Mouse (Mus musculus) heart, postnatal 14 days (tissue): ENCODE results near the gene Ttc13. TPM values are rescaled to one million over a fixed set of nuclear protein-coding genes. Genes with fewer than 3 reads are reported as not detected.

ENCODE experiments used
- DNase-seq, 2 experiments: peaks; one replicate each; pipeline ENCODE4 v3.0.0; 2021 to 2022
- intact Hi-C: fragments of 180-260 bp; cut with DNase I; formaldehyde crosslinking; loops from one replicate; pipeline ENCODE4 v1.15.1; 2025
- long read RNA-seq, 2 experiments: library from polyadenylated mRNA; stranded (forward); transcript quantifications; one replicate each; pipeline ENCODE4 v2.0.0; 2021
- total RNA-seq, 2 experiments: library from RNA; stranded (reverse); gene quantifications; 2 replicates each; pipeline ENCODE4 v1.2.3; 2021

The Ttc13 gene
- total RNA-seq: 10 to 100 TPM; 19.3 to 19.9 TPM
- long read RNA-seq, experiment 1, transcript Ttc13-203 (21 exons, 3,148 nt): major isoform, 10 of 34 reads
- long read RNA-seq, experiment 1, partial matches to known transcripts: 1 of 34 reads
- long read RNA-seq, experiment 1, other reads (novel, unspliced or antisense): 19 of 34 reads
- long read RNA-seq, experiment 2, transcript Ttc13-203 (21 exons, 3,148 nt): major isoform, 11 of 40 reads
- long read RNA-seq, experiment 2, partial matches to known transcripts: 1 of 40 reads
- long read RNA-seq, experiment 2, other reads (novel, unspliced or antisense): 23 of 40 reads

GRCm38 (mm10) chr8:124721862-124722515, at the start of gene Ttc13, which contains the start of gene Arv1:
Gene Ttc13, minus strand, starts transcription at chr8:124721983.
Gene Arv1, plus strand, starts transcription at chr8:124722139.
- intact Hi-C loops: no loop called here
- DNase-seq: peak; percentile 96 to 97

DNA sequence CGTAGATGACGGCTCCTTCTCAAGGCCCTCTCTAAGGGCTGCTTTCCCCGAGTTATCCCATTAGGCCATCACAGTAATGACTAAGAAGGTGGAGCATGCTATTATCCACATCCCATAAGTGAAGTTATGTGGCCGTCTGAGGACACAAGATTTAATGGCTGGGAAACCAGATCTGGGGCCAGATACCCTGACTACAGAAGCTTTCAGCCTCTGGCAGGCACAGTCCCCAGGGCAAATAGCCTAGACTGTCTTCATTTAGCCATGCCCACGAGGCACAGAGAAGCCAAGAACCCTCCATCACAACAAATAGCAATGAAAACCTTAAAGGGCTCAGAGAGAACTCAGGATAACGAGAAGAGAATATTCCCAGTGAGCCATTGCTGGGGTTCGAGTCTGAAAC, 41.3 kb upstream of the Ttc13 start:
- intact Hi-C loops: no loop called here
- no peak for DNase-seq

DNA sequence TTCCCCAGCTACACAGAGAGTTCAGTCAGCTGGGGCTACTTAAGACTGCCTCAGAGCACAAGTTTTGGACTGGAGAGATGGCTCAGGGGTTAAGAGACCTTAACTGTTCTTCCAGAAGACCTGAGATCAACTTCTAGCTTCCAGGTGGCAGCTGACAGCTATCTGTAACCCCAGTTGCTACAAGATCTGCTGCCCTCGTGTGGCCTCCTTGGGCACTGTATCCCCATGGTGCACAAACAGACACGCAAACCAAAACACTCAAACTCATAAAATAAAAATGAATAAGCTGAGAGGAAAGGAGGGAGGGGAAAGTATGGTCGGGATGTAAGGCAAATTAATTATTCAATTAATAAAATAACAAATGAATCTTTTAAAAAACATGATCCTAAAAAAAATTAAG, 36.8 kb upstream of the Ttc13 start:
- peak; percentile 16 to 40 for DNase-seq
- intact Hi-C loops: no loop called here

DNA sequence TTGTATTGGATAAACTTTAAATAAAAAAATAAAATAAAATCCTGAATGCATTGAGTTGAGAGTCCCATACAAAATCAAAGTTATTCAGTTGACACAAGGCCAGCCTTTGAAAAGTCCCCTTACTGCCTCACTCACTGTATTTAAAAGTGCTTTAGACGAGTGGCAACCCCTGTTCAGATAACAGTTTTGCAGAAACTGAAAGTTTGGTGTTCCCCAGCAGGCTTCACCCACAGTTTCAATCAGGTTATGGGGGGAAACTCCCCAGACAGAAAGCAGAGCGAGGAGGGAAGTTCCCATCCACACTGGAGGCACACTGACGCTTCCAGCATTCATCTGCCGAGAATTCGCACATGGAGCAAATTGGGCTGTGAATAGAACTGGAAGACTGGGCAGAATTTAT, 34.8 kb upstream of the Ttc13 start:
- intact Hi-C loops: no loop called here
- DNase-seq: no peak

GRCm38 (mm10) chr8:124756153-124756552, 34.4 kb upstream of the Ttc13 start:
- DNase-seq: no peak
- intact Hi-C loops: no loop called here

- no peak for DNase-seq
- intact Hi-C loops: no loop called here
Observed at GRCm38 (mm10) chr8:124755481-124755880, 33.7 kb upstream of the Ttc13 start.

GRCm38 (mm10) chr8:124754792-124755190, 33.0 kb upstream of the Ttc13 start:
- intact Hi-C loops: no loop called here
- DNase-seq: no peak

GRCm38 (mm10) chr8:124754101-124754791, 32.5 kb upstream of the Ttc13 start:
- intact Hi-C loops: no loop called here
- no peak for DNase-seq

GRCm38 (mm10) chr8:124752325-124752862, 30.6 kb upstream of the Ttc13 start:
- intact Hi-C loops: no loop called here
- no peak for DNase-seq

DNA sequence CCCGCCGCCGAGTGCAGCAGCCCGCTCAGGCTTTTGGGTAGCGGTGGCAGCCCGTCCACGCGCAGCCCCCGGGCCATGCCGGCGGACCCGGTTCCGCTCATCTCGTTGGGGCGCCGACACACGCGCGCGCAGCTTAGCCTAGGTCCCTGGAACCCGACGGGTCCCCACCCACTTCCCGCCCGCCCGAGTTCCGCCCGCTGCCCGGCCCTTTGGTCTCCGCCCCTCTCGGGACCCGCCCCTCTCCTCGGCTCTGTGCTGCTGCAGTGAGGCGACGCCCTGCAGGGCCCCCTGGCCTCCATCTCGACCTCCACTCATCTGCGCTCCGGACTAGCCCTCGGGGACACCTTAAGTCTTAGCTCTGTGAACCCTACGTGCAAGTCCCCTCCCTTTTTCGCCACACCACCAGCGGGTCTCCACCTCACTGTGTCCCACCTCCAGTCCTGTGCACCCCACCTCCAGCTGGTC, 30.0 kb upstream of the Ttc13 start, which contains the start of gene Fam89a:
Fam89a (minus strand) TSS at position 124 of the 465 bp plus-strand sequence.
- DNase-seq: peak; percentile 56 to 64
- intact Hi-C loops: no loop called here

- intact Hi-C loops: no loop called here
- peak; percentile 21 to 32 for DNase-seq
Observed at GRCm38 (mm10) chr8:124751191-124751590, 29.4 kb upstream of the Ttc13 start.

DNA sequence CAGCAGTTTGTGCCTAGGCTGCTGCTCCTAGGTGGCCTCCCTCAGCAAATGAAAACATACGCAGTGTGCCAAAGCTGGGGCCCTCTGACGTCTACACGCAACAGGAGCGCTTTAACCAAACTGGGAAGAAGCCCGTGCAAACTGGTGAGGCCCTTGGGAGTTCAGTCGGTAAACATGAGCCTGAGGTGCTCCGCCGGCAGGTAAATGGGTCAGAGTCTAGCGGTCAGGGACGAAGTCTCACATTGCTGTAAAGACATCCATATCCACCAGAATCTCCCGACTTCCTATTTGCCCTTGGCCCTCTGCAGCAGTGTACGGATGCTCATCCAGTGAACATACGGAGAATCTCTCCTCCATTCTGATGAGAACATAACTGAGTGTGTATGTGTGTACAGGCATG, 24.9 kb upstream of the Ttc13 start:
- intact Hi-C loops: no loop called here
- DNase-seq: no peak

DNA sequence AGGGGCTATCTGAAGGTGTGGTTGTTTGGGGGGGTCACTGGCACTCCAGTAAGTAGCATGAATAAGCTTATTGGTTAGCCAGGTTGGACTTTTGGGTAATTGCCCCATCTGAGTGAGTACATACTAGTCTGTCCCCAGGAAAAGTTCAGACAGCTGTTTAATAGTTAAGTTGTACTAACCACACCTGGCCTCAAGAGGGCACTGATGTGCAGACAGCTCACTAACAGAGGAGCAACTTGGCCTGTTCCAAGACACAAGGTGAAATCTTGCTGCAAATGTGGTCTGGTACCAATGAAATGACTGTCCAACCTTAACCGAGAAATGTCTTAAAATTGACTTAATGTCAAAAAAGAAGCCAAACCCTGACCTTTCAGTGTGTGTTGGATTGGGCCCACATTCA, 17.5 kb upstream of the Ttc13 start:
- DNase-seq: peak in 1 of 2 experiments; percentile 11
- intact Hi-C loops: loop anchor here (5.0 to 10.0 kb wide), 3 partner anchors 38 to 296 kb away; no protein-coding TSS in a partner anchor

DNA sequence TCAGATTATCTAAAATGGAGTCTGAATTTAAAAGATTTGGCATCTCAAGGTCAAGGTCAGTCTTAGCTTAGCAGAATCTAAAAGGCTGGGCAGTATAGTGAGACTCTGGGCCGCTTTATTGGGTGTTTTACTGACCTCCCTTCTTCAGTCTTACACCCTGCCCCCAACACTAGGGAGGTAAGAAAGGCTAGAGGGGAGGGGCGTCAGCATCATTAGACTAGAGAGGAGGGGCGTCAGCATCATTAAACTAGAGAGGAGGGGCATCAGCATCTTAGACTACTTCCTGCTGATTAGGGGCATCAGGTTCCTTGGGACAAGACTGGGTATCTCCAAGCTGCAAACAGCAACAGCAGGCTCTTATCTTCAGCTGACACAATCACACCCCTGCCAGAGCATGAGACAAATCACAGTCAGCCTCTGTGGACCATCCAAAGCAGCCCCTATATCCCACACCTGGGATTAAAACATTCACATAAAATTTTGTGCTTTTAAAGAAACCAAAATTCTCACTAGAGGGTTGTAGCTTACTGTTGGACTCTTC, 13.7 kb upstream of the Ttc13 start:
- no peak for DNase-seq
- intact Hi-C loops: loop anchor here (5.0 to 10.0 kb wide), 3 partner anchors 42 to 299 kb away; no protein-coding TSS in a partner anchor

GRCm38 (mm10) chr8:124732828-124733227, 11.0 kb upstream of the Ttc13 start:
- no peak for DNase-seq
- intact Hi-C loops: loop anchor here (10.0 kb wide), 1 partner anchor 302 kb away; no protein-coding TSS in a partner anchor

- intact Hi-C loops: no loop called here
- DNase-seq: no peak
Observed at GRCm38 (mm10) chr8:124724301-124724700, 2.5 kb upstream of the Ttc13 start.

GRCm38 (mm10) chr8:124720938-124721861, 583 bp downstream of the Ttc13 start:
- no peak for DNase-seq
- intact Hi-C loops: no loop called here

GRCm38 (mm10) chr8:124720133-124720532, 1.6 kb downstream of the Ttc13 start:
- no peak for DNase-seq
- intact Hi-C loops: no loop called here

GRCm38 (mm10) chr8:124715736-124716135, 6.0 kb downstream of the Ttc13 start:
- no peak for DNase-seq
- intact Hi-C loops: no loop called here
